Mouse (Mus musculus) lung, postnatal 25 days (tissue): Measurements from ENCODE around the gene Mbd3l2.
"Not testable (repeated sequence)": the region's sequence is repeated elsewhere in the genome, so short reads cannot be mapped to it uniquely, and the experiment has no call there.

Source experiments
- DNase-seq: peaks from one replicate; pipeline ENCODE4 v3.0.0; 2022; ENCODE audit warnings: low spot score

The Mbd3l2 gene

GRCm38 (mm10) chr9:18430354-18430753, at the start of gene Mbd3l2:
Gene Mbd3l2, plus strand, starts transcription at chr9:18430654.
- no peak for DNase-seq

GRCm38 (mm10) chr9:18385782-18386181, 44.7 kb upstream of the Mbd3l2 start:
- no peak for DNase-seq

GRCm38 (mm10) chr9:18399629-18400028, 30.8 kb upstream of the Mbd3l2 start:
- DNase-seq = no peak

- not testable (repeated sequence) for DNase-seq
Observed at GRCm38 (mm10) chr9:18402895-18403294, 27.6 kb upstream of the Mbd3l2 start, which contains the start of gene Naalad2. Gene Naalad2, minus strand, starts transcription at chr9:18402995.

- no peak for DNase-seq
Observed at GRCm38 (mm10) chr9:18404118-18404517, 26.3 kb upstream of the Mbd3l2 start, which contains the start of gene Ubtfl1. Gene Ubtfl1, plus strand, starts transcription at chr9:18404418.

GRCm38 (mm10) chr9:18412371-18412770, 18.1 kb upstream of the Mbd3l2 start:
- DNase-seq = not testable (repeated sequence)

GRCm38 (mm10) chr9:18431687-18432086, 1.2 kb downstream of the Mbd3l2 start:
- DNase-seq = no peak

- DNase-seq = no peak
Observed at GRCm38 (mm10) chr9:18456520-18456919, 26.1 kb downstream of the Mbd3l2 start.

GRCm38 (mm10) chr9:18467350-18467749, 36.9 kb downstream of the Mbd3l2 start:
- DNase-seq = no peak

- DNase-seq = no peak
Observed at GRCm38 (mm10) chr9:18468005-18468404, 37.6 kb downstream of the Mbd3l2 start.

GRCm38 (mm10) chr9:18473324-18474128, 43.1 kb downstream of the Mbd3l2 start:
- peak; percentile 56 for DNase-seq

GRCm38 (mm10) chr9:18478168-18478567, 47.7 kb downstream of the Mbd3l2 start, which contains the start of the genes Zfp558 and Mbd3l1:
Gene Zfp558, minus strand, starts transcription at chr9:18478268.
Gene Mbd3l1, plus strand, starts transcription at chr9:18478359.
- DNase-seq = no peak
